Mouse (Mus musculus) c-Kit-positive CD71-negative TER-119-negative erythroid progenitor cells, embryonic 14.5 days (primary cell): ENCODE measurements around the gene Rem2.

ENCODE experiments used
- DNase-seq: peaks from one replicate; pipeline ENCODE4 v3.0.0-alpha.2; 2013; ENCODE audit warnings: low read depth

Gene Rem2

DNA sequence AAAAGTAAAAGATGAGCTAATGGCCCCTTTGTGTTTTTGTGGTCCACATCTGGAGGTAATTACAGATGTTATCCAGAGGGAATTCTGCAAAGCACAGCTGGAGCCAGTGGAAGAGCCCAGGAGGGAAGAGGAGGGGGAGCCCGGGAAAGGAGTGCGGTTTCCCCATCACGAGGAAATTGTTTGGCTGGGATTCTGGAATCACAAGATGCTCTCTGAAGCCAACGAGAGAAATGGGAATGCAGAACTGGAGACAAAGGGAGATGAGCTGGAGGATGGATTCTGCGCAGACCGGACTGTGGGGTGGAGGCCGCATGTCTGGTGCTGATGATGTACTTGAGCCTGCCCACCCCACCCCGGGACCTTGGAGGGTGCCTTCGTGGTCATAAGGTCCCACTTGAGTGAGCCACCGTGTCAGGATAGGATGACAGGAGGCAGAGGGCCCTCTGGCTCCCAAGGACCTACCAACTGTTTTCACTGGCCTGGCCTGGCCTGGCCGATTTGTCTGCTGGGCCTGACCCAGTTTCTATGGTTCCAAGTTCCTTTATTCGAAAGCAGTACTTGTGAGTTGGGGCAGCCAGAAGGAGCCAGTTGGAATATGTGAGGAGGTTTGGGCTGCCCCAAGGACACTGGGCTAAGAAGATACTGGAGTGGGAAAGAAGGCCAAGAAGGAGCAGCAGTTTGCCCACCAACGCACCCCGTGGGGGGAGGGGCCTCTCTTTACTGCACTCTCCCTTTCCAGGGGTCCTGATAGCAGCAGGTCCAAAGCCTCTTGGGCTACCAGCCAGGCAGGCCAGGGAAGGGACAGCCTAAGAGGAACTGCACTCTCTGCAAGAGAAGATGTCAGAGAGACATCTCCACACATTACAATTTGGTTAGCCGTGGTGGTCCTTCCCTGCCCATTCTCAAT, 31.9 kb upstream of the Rem2 start:
- no peak for DNase-seq

- DNase-seq, result no peak
These were observed 30.4 kb upstream of the Rem2 start for GRCm38 (mm10) chr14:54445476-54445875.

DNA sequence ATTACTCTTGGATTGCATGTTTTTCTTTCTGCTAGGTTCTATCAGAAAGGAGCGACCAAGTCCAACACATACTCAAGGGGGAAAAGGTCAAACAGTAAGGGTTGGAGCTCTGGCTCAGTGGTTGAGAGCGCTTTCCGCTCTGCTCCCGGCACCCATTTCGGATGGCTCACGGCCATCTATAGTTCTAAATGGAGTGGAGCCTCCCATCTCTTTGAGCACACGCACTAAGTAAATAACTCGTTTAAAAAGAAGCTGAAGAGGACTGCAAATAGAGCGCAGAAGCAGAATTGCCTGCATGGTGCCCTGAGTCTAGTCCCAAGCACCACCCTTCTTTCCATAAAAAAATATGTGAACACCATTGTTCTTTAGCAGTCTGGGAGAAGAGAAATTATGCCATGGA, 22.3 kb upstream of the Rem2 start:
- DNase-seq, result no peak

DNA sequence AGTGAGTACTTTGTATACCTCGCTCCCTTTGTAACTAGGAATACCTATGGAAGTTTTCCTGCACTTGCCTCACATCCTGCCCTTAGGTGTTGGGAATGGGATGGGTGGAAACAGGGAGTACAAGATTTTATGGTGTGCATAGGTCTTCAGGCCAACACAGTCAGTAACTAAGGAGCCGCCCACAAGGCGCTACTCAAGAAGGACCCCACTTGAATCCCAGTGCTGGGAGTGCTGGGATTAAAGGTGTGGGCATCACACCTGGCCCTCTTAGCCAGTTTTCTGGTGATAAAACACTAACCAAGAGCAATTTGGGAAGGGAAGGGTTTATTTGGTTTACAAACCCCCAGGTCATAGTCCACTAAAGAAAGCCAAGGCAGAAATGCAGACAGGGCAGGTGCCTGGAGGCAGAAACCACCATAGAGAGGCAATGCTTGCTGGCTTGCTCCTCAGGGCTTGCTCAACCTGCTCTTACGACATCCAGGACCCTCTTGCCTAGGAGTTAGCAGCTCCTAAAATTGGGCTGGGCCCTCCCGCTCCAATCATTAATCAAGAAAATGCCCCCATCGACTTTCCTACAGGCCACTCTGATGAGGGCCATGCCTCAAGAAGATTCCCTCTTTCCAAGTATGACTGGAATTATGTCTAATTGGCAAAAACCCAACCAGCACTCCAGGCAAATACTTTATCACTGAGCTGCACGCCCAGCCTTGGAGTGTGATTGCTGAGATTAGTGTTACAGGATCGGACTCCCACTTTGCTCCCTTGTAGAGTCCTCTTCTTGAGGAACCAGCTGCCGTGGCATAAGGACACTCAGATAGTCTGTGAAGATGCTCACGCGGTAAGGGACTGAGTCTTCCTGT, 21.0 kb upstream of the Rem2 start:
- DNase-seq, result no peak

DNA sequence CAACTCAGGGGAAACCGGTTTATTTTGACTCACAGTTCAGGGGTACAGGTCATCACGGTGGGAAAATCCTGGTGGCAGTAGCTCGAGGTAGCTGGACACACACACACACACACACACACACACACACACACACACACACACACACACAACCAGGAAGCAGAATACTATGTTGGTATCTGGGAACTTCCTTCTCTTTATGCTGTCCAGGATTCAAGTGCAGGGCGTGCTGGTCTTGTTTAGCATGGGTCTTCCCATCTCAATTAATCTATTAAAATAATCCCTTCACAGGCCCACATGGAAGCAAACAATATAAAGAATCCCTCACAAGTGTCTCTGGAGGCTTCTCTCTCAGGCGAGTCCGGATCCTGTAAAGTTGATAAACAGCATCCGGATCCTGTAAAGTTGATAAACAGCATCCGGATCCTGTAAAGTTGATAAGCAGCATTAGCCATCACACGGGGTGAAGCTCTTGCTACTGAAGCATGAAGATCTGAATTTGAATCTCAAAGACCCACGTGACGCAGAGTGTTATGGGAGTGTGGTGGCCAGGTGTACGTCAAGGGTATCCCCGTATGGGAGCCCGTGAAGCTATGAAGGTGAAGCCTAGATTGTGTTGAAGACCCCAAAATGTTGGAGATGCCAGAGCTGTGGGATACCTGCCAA, 17.9 kb upstream of the Rem2 start:
- DNase-seq, result no peak

DNA sequence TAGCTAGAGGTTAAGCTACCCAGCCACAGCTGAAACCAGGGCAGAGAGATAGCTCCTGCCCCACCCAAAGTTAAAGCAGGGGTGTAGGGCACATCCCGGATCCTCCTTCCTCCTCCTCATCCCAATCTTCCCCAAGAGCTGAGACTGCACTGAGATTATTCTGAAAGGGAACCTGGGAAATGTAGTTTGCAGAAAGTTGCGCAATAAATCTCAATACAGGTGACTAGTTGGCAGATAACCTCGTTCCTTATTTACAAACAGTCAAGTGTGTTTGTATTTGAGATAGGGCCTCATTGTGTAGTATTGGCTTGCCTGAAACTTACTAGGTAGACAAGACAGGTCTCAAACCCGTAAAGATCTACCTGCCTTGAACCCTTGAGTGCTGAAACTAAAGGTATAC, 13.8 kb upstream of the Rem2 start:
- DNase-seq, result no peak

DNA sequence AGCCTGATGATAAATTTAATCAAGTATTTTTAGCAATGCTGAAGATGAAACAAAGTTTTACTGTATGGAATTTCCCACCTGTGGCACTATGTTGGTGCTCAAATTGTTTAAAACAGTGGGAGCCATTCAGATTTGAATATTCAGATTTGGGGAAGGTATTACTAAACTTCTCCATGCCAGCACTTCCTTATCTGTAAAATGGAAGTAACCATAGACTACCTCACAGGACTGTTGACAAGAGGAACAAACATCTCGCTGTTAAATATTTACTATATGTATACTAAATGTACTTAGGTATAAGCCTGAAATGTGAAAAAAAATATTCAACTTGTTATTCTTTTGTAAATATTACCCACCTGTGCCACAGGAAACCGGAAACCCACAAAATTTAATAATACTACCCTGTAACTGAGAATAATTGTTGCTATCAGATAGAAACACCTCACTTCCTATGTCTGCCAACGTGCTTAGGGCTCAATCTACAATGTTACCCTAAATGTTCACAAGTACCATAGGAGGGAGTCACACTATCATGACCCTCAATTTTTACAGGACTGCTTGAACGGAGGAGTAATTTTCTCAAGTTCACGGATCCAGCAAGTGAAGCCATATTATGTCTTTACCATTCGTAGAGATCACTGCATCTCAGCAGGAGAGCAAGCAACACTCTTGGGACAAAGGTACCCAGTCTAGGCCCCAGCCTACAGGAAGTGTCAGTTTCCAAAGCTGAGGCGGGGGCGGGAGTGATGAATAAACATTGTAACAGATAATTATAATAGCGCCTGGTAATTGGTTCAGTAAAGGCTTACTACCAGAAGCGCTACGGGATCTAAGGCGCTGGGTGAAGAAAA, 12.6 kb upstream of the Rem2 start:
- no peak for DNase-seq

DNA sequence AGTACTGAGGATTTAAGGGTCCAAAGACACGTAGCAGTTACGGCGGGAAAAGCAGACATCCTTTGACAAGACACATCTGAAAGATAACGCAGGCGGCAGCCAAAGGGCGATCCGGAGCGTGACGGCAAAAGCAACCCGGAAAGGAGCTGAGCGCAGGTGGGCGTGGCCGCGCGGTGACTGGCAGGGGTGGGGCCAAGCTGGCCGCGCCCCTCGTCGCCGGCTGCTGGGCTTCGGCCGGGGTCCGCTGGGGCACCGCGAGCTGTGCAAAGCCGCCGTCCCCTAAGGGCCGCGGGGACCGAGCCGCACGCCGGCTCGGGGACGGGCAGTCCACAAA, 12.0 kb upstream of the Rem2 start, which contains the start of gene Lrp10:
Lrp10 (plus strand) TSS at position 179 of the 334 bp plus-strand sequence.
- DNase-seq, result peak; percentile 76

- peak; percentile 78 for DNase-seq
These were observed 11.5 kb upstream of the Rem2 start for GRCm38 (mm10) chr14:54464293-54465005.

GRCm38 (mm10) chr14:54471467-54471866, 4.4 kb upstream of the Rem2 start:
- DNase-seq, result no peak

GRCm38 (mm10) chr14:54472671-54473070, 3.2 kb upstream of the Rem2 start:
- DNase-seq, result no peak

DNA sequence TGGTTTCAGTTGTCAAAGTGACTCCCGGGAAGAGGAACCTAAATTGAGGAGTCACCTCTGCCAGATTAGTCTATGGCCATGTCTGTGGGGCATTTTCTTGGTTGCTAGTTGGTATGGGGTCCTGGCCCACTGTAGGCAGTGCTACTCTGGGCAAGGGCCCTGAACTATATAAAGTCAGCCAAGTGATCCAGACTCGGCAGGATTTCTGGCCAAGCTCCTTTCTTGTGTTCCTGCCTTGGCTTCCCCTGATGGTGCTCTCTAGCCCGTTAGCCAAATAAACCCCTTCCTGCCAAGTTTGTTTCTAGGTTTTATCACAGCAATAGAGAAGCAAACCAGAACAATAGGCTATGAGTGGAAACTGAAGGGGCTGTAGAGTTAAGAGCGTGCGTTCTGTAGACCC, 1.2 kb upstream of the Rem2 start:
- no peak for DNase-seq

GRCm38 (mm10) chr14:54477172-54477909, 1.4 kb downstream of the Rem2 start:
- DNase-seq, result no peak

DNA sequence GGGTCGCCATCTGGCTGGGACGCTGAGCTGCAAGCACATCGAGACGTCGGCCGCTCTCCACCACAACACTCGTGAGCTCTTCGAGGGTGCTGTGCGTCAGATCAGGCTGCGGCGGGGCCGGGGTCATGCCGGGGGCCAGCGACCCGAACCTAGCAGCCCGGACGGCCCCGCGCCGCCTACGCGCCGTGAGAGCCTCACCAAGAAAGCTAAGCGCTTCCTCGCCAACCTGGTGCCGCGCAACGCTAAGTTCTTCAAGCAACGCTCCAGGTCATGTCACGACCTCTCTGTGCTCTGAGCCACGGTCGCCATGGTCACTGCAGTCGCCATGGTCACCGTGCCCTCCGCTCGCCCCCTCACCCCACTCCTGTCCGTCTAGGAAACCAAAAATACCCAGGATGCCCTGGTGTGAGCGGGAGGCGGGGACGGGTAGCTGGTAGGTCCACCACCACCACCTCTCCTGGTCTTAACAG, 3.6 kb downstream of the Rem2 start:
- no peak for DNase-seq

DNA sequence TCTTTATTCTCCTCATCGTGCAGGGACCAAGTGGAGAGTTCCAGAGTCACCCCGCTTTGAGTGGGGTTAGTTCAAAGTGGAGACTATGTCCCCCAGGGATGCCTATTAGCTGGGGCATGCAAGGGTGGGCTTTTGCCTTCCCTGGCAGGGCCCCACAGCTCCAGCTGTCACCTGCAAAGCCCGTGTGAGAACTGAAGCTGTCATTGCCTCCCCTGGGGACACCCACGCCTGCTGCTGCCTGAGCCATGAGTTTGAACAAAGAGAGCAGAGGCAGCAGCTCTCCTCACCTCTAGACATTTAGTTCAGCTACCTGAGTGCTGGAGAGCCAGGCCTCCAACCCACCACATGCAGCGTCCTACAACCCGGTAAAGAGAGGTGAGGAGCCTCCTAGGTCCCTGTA, 4.8 kb downstream of the Rem2 start:
- no peak for DNase-seq

- DNase-seq, result no peak
These were observed 5.5 kb downstream of the Rem2 start for GRCm38 (mm10) chr14:54481402-54481801.

GRCm38 (mm10) chr14:54482498-54482897, 6.6 kb downstream of the Rem2 start:
- no peak for DNase-seq

GRCm38 (mm10) chr14:54485899-54486298, 10.0 kb downstream of the Rem2 start:
- no peak for DNase-seq

- DNase-seq, result no peak
These were observed 11.8 kb downstream of the Rem2 start for GRCm38 (mm10) chr14:54487732-54488131.

GRCm38 (mm10) chr14:54488350-54488749, 12.4 kb downstream of the Rem2 start:
- no peak for DNase-seq
